Mouse (Mus musculus) adrenal gland, postnatal 10 days (tissue): Measurements from ENCODE around the gene Rps6kb2. TPM values are rescaled to one million over a fixed set of nuclear protein-coding genes. Genes with fewer than 3 reads are reported as not detected.

Experiments
- DNase-seq: peaks from one replicate; pipeline ENCODE4 v3.0.0; 2021; ENCODE audit warnings: mixed read lengths
- total RNA-seq, 2 experiments: library from RNA; stranded (reverse); gene quantifications; 2 replicates each; pipeline ENCODE4 v1.2.3; 2021

Gene Rps6kb2
- total RNA-seq, 2 experiments from 2014 or later, result 26.5 to 38.2 TPM

DNA sequence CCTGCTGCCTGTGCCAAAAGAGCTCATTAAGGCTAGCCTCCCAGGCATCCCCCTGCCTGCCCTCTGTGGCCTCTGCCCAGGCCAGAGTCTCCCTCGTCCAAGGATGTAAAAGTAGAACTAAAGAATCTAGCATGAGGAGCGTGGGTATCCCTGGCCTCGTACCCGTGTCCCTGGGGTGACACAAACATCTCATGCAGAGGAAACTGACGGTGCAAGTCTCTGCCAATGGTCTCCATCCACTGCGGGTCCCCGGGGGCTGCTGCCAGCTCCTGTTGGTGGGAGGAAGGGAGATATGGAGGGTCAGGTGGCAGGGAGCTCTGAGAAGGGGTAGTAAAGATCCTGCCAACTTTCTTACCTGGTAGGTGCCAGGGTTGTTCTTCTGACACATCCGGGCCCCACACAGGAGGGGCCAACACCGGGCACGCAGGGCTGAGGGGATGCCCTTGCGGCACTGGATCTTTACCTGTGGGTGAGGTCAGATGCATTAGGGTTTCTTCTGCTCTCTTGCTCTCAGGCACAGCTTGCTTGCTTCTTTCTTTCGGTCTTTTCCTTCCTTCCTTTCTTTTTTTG is 26.0 kb upstream of the Rps6kb2 start:
- DNase-seq, result no peak

DNA sequence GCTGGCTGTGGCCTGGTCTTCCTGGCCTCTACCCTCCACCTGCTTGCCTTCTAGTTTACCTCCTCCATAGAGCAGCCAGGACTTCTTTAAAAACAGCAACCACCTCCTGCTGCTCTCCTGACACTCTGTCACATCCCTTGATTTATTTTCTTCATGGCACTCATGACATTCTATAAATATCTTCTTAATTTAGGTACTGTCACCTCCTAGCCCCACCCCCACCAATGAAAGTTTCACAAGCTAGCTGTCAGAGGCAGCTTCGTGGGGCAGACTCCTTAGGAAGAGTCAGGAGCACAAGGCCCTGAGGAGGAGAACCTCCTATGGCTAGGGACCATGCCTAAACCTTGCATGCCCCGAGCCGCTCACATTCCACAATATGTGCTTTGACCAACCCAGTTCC is 24.1 kb upstream of the Rps6kb2 start:
- DNase-seq, result no peak

DNA sequence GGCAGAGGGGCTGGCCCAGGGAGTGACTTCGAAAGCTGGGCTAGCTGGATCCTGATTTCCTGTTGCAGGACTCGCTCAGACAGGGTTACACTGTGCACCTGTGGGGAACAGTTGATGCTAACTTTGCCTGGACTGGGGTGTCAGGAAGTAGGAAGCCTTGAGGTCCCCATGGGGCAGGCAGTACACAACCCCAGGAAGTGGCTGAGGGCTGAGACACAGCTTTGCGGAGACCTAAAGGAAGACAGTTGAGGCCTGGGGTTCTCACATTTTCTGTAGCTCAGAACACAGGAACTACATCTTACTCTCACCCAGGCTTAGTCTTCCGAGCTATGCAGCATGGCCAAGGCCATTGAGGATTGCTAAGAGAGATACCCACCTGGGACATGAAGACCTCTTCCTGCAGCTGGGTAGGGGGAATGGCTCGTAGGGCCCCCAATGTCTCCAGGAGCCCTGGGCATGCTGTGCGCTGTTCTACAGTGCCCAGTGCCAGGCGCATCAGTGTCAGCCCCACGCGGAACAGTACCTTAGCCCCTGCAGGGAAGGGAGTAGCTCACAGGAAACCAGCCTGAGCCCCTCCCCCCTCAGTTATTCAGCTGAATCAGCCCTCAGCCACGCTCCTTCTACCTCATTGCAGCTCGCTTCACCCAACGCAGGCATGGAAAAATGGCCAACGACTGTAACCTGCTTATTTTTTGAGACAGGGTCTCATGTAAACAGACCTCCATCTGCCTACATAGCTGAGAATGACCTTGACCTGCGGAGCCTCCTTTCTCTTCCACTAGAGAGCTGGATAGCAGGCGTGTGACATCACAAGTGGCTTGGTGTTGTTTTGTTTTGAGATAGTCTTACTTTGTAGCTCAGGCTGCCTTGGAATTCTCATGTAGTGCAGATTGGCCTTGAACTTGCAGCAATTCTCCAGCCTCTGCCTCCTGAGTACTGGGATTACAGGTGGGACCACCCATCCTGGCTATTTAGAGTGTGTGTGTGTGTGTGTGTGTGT is 22.1 kb upstream of the Rps6kb2 start:
- no peak for DNase-seq

DNA sequence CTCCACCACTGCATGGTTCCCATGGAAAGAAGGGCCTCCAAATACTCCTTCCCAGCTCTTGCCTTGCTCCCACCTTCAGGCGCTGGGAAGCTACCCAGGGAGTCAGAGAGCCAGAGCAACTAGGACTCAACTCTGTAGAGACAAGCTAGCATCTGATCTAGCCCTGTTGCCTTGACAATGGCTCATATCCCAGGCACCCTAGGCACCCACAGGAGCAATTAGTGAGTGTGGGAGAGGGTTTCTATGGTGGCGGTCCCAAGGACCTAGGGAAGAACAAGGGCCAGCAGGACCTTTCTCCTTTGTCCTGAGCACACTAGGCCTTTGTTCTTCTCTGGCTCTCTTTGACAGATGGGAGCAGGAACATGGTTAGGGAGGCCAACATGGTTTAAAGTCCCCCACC is 20.5 kb upstream of the Rps6kb2 start:
- DNase-seq, result no peak

DNA sequence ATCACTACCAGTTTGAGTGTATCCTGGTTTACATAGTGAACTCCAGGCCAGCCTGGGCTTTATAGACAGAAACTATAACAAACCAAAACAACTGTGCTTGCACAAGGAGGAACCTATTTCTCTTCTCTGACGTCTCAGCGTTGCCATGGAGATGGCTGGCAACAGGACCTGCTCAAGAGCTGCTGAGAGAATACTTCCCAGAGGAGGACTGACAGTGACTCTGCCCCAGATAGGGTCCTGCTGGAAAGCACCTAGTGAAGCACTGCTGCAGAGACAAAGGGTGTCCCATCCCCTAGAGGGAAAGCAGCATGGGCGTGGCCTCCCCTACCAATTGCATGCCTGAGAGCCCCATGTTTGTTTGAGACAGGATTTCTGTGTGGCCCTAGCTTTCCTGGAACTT is 18.7 kb upstream of the Rps6kb2 start:
- peak; percentile 85 for DNase-seq

DNA sequence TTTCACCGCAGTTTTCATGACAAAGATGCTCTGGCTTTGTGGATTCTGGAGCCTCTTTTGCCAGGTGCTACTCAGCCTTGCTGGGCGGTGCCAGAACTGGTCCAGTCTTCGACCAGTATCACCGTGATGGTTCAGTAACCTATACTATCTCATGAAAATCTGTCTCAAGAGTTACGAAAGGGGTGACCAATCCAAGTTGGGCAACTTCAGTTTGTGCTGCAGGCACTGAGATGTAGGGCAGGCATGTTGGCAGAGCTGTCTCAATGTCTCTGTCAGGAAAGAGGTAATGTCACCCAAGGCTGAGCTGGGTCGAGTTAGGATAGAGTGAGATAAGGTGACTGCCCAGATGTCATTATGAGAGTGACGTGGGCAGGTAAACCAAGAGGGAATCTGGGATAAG is 17.3 kb upstream of the Rps6kb2 start:
- DNase-seq, result no peak

DNA sequence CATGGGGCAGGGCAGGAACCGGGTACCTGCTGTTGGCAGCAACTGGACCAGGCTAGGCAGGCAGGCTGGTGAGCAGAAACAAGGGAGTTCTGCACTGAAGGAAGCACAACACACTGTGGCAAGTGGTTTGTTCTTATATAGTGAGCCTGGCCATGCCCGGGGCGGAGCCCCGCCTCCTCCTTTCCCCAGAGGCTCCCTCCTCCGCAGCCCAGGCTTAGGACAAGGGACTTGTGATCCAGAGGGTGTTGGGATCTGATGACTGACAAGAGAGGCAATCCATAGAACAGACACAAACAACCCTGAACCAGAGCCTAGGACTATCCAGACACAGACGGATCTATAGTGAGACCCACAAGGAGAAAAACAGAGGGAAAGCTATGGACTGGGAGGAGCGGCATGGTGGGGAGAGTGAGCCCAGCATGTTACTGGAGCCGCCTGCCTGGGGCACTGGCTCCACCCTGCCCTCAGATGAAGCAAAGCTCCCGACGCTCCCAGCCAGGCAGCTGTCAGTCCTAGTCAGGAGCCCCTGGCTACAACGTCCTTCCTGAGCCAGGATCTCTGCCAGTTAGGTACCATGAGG is 12.3 kb upstream of the Rps6kb2 start, which contains the start of gene Carns1:
Carns1 (minus strand) TSS at position 112 of the 580 bp plus-strand sequence.
- peak; percentile 65 for DNase-seq

DNA sequence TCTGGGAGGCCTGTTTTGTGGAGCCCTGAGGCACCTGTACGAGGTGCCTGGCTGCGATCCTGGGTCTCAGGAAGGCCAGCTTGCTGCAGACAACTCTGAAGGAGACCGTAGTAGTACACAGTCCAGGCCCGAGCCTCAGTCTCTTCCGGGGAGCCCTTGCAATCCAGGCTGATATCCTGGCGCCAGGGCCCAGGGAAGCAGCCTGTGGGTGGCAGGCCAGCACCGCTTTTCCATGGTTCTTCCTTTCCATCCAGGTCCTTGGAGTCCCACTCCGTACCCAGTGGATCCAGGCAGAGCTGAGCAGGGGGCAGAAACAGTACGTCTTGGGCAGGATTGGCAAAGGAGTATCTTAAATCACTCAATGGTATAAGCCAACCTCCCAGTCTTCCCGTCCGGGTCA is 9.8 kb upstream of the Rps6kb2 start:
- no peak for DNase-seq

DNA sequence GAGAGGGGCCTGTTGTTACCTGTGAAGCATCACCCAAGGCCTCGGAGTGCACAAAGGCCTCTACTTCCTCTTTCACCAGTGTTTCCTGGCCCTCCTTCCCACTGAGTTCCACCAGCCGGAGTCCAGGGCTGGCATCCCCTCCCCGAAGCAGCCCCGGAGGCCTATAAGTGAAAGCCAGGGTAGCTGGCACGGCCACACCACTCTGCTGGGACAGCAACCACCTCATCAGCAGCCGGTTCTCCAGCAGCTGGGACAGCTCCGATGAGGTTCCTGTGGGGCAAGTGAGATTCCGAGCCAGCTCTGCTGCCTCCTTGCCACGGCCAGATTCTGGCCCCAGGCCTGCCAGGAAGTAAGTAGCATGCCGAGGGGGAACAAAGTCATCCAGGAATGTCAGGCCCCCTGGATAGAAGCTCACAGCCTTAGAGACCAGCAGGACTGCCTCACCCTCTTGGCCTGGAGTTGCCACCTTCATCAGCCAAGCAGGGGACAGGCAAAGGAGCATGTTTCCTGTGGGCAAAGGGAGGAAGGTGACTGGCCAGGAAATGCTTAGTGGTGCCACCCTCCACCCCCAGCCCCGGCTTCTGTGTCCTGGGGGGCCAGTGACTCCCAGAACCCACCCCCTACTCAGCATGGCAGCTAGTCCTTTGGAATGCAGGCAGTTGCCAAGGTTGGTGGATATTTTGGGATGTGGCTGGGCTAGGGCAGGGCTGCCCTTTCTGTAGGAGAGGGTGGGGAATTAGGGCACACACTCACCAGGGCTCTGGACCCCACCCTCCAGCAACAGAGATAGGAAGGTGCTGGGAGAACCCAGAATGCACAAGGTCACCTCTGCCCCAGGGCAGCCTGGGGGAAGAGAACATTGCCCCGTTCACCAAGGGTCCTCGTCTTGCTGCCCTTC is 8.5 kb upstream of the Rps6kb2 start:
- no peak for DNase-seq

DNA sequence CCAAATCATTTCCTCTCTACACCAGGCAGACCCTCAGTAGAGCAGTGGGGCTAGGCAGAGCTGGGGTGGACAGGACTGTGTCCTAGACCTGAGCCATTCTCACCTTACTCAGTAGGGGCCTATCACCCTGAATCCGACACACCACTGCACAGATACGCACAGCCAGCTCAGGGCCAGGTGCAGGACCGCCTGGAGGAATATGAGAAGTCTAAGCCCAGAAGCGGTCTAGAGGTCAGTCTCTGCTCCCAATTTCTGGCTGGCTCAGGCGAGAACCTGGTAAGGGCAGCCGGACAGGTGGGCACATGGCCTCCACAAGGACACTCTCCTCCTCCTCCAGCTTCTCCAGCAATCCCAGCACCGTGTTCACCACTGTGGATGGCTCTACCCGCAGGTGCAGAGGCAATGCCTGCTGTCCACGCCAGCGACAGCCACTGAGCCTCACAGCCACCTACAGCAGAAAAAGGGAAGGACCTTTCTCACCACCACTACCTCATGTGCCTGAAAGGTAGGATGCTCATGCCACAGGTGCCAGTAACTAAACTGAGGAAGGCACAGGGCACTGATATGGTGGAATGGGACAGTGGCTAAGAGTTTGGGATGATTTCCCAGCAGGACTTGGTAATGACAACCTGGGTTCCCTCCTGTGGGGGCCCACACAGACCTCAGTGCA is 7.7 kb upstream of the Rps6kb2 start:
- no peak for DNase-seq

DNA sequence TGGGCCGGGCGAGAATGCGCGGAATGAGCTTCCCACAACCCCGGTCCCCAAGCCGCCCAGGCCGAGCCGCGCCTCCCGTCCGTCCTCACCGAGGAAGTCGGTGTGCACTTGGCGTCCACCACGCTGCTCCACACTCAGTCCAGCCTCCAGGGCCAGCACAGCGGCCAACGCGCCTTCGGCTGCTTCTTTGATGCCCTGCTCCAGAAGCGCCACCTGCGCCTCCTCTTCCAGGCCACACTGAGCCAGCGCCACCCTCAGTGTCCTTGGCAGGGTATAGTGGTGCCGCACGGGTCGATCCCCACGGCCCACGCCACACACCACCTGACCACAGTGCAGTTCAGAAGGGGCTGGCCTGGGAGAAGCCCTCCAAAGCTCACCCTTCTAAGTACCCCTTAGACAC is 6.7 kb upstream of the Rps6kb2 start:
- DNase-seq, result no peak

DNA sequence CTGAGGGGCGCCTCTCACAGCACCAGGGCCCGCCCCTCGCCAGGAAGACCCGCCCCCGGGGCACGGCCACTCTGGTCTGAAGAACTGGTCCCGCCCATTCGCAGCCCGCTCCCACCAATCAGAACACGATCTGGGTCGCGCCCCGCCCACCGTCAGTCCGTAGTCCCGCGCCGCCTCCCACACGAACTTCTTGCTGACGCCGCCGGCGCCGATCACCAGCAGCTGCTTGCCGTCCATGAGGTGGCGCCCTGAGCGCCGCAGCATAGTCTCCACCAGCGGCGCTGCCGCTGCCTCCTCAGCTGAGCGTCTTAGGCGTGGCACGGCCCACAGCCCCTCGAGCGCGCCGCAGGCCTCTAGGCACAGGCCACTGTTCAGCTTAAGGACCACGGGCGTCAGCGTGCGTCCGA is 6.2 kb upstream of the Rps6kb2 start:
- peak; percentile 100 for DNase-seq

DNA sequence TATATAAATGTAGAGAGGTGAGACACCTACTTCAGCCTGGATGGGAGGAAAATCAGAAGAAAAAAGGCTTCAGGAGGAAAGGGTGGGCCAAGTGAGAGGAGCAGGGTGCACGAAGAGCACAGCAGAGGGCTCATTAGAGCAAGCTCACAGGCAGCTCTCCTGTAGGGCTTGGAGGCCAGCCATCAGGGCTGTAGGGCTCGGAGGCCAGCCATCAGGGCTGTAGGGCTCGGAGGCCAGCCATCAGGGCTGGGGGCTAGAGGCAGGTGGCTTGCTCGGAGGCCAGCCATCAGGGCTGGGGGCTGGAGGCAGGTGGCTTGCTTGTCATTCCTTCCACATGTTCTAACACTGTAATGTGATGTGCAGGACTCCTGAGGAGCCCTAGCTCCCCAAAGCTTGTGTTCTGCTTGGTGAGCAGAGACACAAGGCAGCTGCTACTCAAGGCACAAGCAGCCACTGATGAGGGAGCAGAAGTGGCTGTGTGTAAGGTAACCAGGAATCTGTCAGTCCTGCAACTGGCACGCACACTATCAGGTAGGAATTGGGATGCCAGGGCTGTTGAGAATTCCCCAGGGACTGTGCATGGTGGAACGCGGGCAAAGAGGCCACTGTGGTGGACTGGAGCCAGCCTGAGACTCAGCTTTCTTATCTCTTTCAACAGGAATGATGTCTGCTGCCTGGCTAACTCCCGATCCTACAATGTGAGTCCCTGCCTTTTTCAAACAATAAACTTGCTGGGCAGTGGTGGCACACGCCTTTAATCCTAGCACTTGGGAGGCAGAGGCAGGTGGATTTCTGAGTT is 3.7 kb upstream of the Rps6kb2 start:
- peak; percentile 33 for DNase-seq

DNA sequence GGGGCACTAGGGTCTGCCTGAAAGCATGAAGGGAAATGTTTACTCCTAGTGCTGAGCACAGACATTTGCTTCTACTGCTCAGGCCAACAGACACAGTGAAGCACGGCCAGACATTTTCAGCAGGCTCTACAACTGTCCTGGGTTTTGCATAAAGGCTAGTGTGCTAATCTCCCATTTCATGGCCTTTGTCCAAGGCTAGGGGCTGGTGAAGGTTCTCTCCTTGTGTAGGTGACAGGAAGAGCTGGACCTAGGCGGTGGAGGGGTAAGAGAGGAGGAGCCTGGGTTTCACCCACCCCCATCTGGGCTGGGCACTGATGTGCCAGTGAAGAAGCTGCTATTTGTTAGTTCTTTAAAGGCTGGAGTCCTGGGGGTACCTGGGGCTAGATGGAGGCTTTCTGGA is 1.6 kb upstream of the Rps6kb2 start:
- DNase-seq, result peak; percentile 67

DNA sequence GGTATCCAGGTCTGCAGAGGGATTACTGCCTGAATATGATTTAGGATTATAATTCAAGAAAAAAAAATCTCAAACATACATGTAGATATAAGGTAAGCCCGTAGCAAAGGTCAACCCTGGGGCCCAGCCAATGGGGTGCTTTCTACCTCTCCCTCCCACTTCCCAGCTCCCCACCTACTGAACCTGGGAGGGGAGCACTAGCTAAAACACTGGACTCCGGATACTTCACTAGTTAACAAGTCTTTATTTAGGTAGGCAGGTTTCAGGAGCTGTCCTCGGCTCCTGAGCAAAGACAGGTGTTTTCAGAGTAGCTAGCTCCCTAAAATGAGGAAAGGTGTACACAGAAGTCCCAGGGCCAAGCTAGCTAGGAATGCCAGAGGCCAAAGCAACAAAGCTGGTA is 946 bp upstream of the Rps6kb2 start:
- DNase-seq, result no peak

DNA sequence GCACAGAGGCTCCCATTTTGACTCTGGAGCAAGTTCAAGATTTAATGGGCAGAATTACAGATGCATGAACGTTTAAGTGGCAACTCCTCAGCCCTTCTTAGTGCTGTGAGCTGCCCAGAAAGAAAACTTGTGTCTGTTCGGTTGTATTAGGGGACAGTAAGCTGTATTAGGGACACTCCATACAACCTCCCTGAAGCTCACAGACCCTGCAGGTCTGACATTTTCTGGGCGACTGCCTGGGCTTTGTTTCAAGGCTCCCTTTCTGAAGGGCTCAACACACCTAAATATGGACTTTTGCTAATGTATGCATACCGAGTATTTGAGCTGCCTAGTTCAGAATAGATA is 361 bp upstream of the Rps6kb2 start:
- no peak for DNase-seq

DNA sequence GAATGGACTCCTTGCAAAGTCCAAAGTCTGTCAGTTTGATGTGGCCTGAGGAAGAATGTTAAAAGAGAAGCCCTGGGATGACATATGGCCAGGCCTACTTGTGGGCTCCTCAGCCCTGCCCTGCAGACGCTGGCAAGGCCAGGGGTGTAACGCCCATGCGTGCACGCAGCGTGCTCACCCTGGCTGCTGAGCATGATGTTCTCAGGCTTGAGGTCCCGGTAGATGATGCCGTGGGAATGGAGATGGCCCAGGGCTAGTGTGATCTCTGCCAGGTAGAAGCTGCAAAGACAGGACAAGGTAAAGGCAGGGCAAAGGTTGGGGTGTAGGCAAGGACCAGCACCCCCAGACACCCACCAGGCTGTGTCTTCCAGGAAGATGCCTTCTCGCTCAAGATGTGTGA is 4.1 kb downstream of the Rps6kb2 start:
- DNase-seq, result no peak

DNA sequence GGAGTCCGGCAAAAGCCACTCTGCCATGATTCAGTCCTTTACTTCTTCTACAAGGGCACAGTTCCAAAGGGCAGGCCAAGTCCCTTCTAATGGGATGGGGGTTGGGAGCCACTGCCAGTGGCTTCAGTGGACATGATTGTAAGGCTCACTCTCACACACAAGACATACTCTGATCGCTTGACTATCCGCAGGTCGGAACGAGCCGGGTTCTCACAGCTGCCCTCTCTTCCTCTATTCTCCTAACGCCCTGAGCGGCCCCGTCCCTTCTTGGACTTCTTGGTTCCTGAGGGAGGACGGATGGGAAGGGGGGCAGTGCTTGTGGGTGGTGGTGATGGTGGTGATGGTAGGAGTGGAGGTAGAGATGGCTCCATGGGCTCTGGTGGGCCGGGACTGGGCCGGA is 6.4 kb downstream of the Rps6kb2 start:
- DNase-seq, result no peak

DNA sequence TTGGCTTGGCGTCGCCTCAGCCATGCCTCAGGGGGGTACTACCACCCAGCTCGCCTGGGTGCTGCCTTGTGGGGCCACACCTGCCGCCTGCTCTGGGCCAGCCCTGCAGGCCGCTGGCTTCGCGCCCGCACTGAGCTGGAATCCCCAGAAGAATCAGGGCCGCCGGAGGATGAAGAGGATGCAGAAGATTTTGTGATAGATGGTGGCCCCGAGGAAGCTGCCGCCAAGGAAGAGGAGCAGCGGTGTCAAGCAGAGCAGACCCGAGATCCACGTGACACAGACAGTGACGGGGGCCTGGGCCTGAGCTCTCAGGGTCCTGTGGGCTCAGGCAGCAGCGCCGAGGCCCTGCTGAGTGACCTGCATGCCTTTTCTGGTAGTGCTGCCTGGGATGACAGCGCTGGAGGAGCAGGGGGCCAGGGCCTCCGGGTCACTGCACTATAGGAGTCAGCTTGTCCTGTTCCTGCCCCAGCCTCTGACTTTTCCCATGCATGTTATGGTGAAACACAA is 7.0 kb downstream of the Rps6kb2 start:
- no peak for DNase-seq

DNA sequence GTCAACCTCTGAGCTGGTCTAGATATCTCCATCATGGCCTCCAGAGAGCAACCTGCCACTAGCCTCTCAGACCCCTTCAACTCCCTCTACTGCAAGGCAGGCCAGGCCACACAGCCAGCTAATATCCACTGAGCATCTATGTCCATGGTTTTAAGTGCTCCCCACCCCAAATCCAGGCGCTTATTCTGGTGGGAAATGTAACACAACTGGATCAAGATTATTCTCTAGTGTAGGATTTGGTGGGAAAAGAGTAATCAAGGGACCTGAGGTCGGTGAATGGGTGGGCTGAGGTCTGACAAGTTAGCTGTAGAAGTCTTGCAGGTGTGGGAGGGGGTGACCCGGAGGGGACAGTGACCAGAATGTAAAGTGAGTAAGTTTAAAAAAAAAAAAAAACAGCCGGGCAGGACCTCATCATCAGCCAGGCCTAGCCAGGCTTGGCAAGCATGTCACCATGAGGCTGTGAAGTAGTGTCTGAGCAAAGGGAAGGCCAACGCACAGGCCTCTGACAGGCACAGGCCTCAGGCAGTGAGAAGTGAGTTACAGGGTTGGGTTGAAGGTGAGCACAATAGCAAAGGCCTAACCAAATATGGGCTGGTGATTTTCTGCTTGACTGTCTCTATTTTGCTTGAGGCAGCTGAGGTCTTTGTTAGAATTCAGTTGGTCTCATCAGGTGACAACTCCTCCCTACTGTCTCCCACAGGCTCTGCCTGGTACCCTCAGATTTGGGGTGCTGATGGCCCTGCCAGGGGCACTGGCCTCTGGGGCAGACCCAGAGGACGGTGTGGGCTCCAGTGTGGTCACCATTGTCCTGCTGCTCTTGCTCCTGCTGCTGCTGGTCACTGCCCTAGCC is 7.7 kb downstream of the Rps6kb2 start:
- no peak for DNase-seq
